Mouse (Mus musculus): ENCODE results near the gene Rnf222.
"Not testable (repeated sequence)": the region's sequence is repeated elsewhere in the genome, so short reads cannot be mapped to it uniquely, and the experiment has no call there.

The Rnf222 gene

GRCm38 (mm10) chr11:68914566-68914965 is 26.2 kb downstream of the Rnf222 start:
- no peak for DNase-seq

- DNase-seq: no peak
Measured at GRCm38 (mm10) chr11:68923191-68923590, 34.8 kb downstream of the Rnf222 start.

- no peak for DNase-seq
Measured at GRCm38 (mm10) chr11:68924749-68925148, 36.4 kb downstream of the Rnf222 start.

GRCm38 (mm10) chr11:68926981-68927380 is 38.6 kb downstream of the Rnf222 start, which contains the start of gene Odf4:
Odf4 (minus strand) TSS chr11:68927081.
- DNase-seq: no peak

GRCm38 (mm10) chr11:68929947-68930346 is 41.6 kb downstream of the Rnf222 start:
- no peak for DNase-seq

- DNase-seq: no peak
Measured at GRCm38 (mm10) chr11:68933885-68934507, 45.6 kb downstream of the Rnf222 start.

GRCm38 (mm10) chr11:68936951-68937350 is 48.6 kb downstream of the Rnf222 start:
- DNase-seq: not testable (repeated sequence)

- peak; percentile 99 for DNase-seq
Measured at GRCm38 (mm10) chr11:68939451-68940304, 51.3 kb downstream of the Rnf222 start.

- DNase-seq: no peak
Measured at GRCm38 (mm10) chr11:68940516-68940915, 52.2 kb downstream of the Rnf222 start.

- no peak for DNase-seq
Measured at GRCm38 (mm10) chr11:68942731-68943130, 54.4 kb downstream of the Rnf222 start.

- DNase-seq: no peak
Measured at GRCm38 (mm10) chr11:68945245-68945644, 56.9 kb downstream of the Rnf222 start.

Measured in heart, adult 11 months (tissue).